Mouse (Mus musculus) spleen, adult 2 months (tissue): ENCODE measurements around the gene Tab1.

Source experiments
- CTCF ChIP-seq: fragments of 200-500 bp; IDR thresholded peaks from 2 replicates; pipeline ENCODE4 v1.5.1; 2011; ENCODE audit warnings: mild to moderate bottlenecking, inconsistent platforms; ENCODE audit not compliant: insufficient read depth, insufficient read length, insufficient replicate concordance; ENCODE audit errors: extremely low read depth
- POLR2A ChIP-seq: fragments of 200-500 bp; IDR thresholded peaks from 2 replicates; pipeline ENCODE4 v1.6.1; 2011; ENCODE audit warnings: low read depth, low read length, inconsistent platforms

DNA sequence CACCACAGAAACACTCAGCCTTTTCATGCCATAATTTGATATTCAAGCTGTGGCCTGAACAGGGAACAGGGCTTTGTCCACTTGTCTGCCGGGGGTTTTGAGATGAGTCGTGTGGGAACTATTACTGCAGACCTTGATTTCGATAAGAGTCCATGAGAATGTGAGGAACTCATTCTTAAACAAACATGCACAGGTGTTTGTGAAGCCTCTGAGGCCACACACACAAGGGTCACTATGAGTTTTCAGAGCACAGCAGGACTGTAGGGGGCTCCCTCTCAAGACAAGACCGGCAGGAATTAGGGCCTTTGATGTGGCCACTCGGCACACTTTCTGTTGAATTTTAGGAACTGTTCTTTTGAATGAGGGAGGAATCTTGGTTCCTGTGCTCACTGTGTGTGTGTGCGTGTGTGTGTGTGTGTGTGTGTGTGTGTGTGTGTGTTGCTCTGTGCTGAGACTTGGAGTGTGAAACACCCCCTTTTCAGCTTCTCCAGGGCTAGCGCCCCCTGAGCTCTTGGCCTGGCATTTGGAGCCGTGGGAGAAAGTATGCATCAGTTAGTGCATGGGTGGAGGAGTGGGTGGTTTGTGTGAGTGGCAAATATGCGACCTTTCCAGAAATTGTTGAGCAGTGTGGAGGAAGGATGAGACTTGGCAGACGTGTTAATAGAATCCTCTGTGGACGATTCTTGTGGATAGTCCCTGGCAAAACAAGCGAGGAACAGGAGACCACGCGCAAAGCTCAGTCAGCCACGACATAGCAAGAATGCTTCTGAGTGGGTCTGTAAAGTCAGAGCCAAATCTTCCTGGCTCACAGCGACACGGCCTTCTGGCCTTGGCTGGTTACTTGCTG, 5.2 kb downstream of the Tab1 start:
- TF ChIP-seq POLR2A (no peak), CTCF (no peak)
